Mouse (Mus musculus): Measurements from ENCODE around the gene E2f6. TPM values are rescaled to one million over a fixed set of nuclear protein-coding genes. Genes with fewer than 3 reads are reported as not detected.
A peak's percentile ranks its signal among the peaks of the same experiment; 100 is the strongest.

The E2f6 gene
- total and polyA plus RNA-seq, 2 experiments from 2014 or later = 34.1 to 50.4 TPM

DNA sequence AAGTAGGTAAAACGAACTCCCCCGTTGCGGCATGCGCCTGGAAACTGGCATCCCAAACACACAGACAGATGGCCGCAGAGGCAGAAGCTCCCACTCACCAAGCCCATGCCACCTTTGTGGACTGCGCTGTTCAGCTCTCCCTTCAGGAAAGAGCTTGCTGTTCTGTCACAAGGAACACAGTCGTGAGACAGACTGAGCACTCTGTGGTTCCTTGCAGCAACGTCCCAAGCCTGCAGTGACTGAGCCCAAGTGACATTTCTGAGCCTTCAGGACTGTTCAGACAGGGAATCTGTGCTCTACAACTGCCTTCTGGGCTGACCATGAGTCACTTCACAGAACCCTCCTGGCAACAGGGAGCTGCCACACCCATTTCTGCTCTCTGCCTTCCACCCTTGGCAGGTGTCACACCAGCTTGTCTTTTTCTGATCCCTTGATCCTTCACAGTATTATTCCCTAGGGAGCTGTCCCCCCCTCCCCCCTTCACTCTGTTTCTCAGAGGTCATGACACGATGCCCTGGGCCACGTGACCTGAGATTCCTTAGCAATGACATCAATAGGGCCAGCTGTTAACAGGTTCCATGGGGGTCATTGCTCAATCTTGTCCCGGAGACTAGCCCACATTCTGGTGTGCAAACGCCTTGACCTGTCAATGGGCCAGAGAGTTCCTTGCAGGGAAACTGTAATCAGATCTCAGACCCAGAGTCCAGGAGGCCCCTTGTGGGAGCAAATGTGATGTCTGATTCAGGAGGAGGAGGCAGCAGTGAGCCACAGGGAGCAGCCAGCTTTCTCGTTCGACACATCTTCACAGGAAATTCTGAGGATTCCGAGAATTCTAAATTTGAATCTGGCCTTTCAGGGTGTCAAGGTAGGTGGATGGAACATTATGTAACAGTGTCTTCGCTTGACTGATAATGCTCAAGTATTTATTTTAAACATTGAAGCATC lies 39.9 kb downstream of the E2f6 start:
- Histone ChIP-seq H3K4me3 (ENCODE audit: low read depth, low read length) (no peak overlapping the region), H3K36me3 (replicated peaks; ENCODE audit: control insufficient read depth, insufficient read depth, low read length) (no peaks in the 10 kb centered on the region), H3K9me3 (replicated peaks; ENCODE audit: control insufficient read depth, low read length) (no peaks in the 10 kb centered on the region), H3K27me3 (ENCODE audit: control insufficient read depth, insufficient read depth, low read length) (no peaks in the 10 kb centered on the region), H3K4me2 (ENCODE audit: low read depth, low read length) (no peak overlapping the region), H3K27ac (ENCODE audit: low read depth) (peak overlapping the region; percentile 53), H3K9ac (replicated peaks; ENCODE audit: low read depth, low read length) (0 out of 2 replicates have a peak overlapping the region, but pooled peaks have one; percentile 23), H3K4me1 (ENCODE audit: control insufficient read depth, insufficient read depth) (peaks cover 15% of the 10 kb centered on the region)
- TF ChIP-seq EP300 (IDR thresholded peaks at IDR 0.05; ENCODE audit: low read depth) (0 out of 2 replicates have a peak, but pooled peaks have one; percentile 46), CTCF (IDR thresholded peaks at IDR 0.05; ENCODE audit: low read depth) (0 out of 2 replicates have a peak, but pooled peaks have one; percentile 14)
- DNase-seq (ENCODE audit: low spot score) (peak; percentile 70), ATAC-seq (ENCODE audit: insufficient read depth, low read depth) (peak; percentile 65)
- WGBS = 43% methylated on average over 16 of the region's 16 CpGs

DNA sequence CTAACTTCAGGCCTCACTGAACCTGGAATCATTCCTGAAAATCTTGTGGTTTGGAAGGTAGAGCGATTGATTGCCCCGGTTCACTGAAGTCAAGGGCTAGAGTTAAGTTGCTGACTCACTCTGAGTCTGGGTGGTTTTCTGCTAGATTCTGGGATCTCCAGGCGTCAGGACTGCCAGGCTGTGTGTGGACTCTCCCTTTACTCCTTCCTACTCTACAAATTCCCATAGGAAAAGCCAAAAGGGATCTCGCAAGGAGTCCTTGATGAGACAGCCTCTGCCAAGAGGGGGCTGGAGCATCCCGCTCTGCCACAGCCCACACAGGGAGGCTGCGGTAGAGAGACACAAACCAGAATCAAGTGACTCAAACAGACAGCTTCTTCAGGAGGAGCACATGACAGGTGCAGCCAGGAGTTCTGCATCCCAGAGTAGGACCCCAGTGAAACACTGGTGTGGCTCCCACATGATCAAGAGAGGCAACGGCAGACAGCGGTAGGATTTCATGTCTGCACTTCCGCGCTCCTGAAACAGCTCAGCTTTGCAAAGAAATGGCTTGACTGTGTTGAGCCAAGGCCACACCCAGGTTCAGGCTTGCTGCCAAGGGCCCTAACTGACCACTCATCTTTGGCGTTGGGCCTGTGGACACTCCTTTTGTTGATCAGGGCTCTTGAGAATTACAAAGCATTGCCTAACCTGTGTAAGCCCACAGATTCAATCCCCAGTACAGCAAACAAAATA lies 42.8 kb downstream of the E2f6 start:
- TF ChIP-seq EP300 (IDR thresholded peaks at IDR 0.05; ENCODE audit: low read depth) (no peak), CTCF (IDR thresholded peaks at IDR 0.05; ENCODE audit: low read depth) (no peak)
- Histone ChIP-seq H3K36me3 (replicated peaks; ENCODE audit: control insufficient read depth, insufficient read depth, low read length) (no peaks in the 10 kb centered on the region), H3K9ac (replicated peaks; ENCODE audit: low read depth, low read length) (0 out of 2 replicates have a peak overlapping the region, but pooled peaks have one; percentile 29), H3K4me3 (ENCODE audit: low read depth, low read length) (no peak overlapping the region), H3K27ac (ENCODE audit: low read depth) (peak overlapping the region; percentile 65), H3K9me3 (replicated peaks; ENCODE audit: control insufficient read depth, low read length) (no peaks in the 10 kb centered on the region), H3K4me2 (ENCODE audit: low read depth, low read length) (peak overlapping the region; percentile 33), H3K27me3 (ENCODE audit: control insufficient read depth, insufficient read depth, low read length) (no peaks in the 10 kb centered on the region), H3K4me1 (ENCODE audit: control insufficient read depth, insufficient read depth) (peaks cover 15% of the 10 kb centered on the region)
- ATAC-seq (ENCODE audit: insufficient read depth, low read depth) (peak; percentile 40), DNase-seq (ENCODE audit: low spot score) (peak; percentile 68)
- 37% methylated on average over 11 of the region's 11 CpGs for WGBS

DNA sequence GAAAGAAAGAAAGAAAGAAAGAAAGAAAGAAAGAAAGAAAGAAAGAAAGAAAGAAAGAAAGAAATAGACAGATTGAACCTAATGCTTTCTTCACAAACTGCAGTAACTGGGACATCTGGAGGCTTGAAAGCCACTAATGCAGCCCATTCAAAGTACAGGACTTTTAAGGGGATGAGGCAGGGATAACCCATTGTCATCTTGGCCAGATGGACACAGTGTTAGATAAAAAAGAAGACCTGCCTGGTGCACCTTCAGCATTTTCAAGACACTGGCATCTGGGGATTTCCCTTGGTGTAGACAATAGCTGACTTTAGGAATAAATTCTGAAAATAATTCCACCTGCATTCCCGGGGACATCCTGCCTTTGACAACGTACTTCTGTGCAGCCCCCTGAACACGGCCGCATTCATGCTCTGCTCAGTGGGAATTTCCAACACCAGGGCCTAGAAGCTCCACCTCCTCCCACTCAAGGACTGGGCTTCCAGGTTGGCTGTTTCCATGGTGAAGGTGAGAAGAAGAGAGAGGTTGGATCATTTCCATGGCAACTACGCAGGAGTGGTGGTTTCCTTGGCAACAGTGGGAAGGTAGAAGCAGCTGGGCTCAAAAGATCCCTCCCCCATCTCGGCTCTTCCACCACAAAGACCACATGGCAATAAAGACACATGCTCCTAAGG lies 45.0 kb downstream of the E2f6 start:
- Histone ChIP-seq H3K27ac (ENCODE audit: low read depth) (no peak overlapping the region), H3K4me1 (ENCODE audit: control insufficient read depth, insufficient read depth) (peaks cover 9% of the 10 kb centered on the region), H3K27me3 (ENCODE audit: control insufficient read depth, insufficient read depth, low read length) (no peaks in the 10 kb centered on the region), H3K36me3 (replicated peaks; ENCODE audit: control insufficient read depth, insufficient read depth, low read length) (no peaks in the 10 kb centered on the region), H3K4me2 (ENCODE audit: low read depth, low read length) (no peak overlapping the region), H3K4me3 (ENCODE audit: low read depth, low read length) (no peak overlapping the region), H3K9ac (replicated peaks; ENCODE audit: low read depth, low read length) (no peak overlapping the region), H3K9me3 (replicated peaks; ENCODE audit: control insufficient read depth, low read length) (no peaks in the 10 kb centered on the region)
- TF ChIP-seq CTCF (IDR thresholded peaks at IDR 0.05; ENCODE audit: low read depth) (no peak), EP300 (IDR thresholded peaks at IDR 0.05; ENCODE audit: low read depth) (no peak)
- no peak for DNase-seq (ENCODE audit: low spot score)
- ATAC-seq (ENCODE audit: insufficient read depth, low read depth) = no peak
- WGBS = 72% methylated on average over 6 of the region's 6 CpGs

DNA sequence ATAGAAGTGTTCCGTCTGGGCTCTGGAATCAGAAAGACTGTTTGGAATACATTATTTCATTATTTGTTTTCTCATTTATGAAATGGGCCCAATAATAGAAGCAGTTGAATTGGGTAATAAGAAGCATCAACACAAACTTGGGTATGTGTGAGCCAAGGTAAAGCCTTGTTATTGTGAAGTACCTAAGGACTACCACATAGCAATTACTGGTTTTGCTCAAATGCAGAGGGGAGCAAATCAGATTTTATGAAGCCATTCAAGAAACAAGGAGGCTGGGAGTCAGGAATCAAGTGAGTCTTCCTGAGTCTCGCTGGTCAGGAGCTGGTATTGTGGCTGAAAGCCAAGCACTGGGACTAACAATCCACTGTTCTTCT lies 45.5 kb downstream of the E2f6 start:
- Histone ChIP-seq H3K4me1 (ENCODE audit: control insufficient read depth, insufficient read depth) (peaks cover 6% of the 10 kb centered on the region; the same call in 1 of the 2 replicates), H3K27me3 (ENCODE audit: control insufficient read depth, insufficient read depth, low read length) (no peaks in the 10 kb centered on the region), H3K36me3 (replicated peaks; ENCODE audit: control insufficient read depth, insufficient read depth, low read length) (no peaks in the 10 kb centered on the region), H3K4me3 (ENCODE audit: low read depth, low read length) (no peak overlapping the region), H3K27ac (ENCODE audit: low read depth) (no peak overlapping the region), H3K4me2 (ENCODE audit: low read depth, low read length) (no peak overlapping the region), H3K9me3 (replicated peaks; ENCODE audit: control insufficient read depth, low read length) (no peaks in the 10 kb centered on the region), H3K9ac (replicated peaks; ENCODE audit: low read depth, low read length) (no peak overlapping the region)
- WGBS = 78% methylated on average over 2 of the region's 2 CpGs
- ATAC-seq (ENCODE audit: insufficient read depth, low read depth) (no peak), DNase-seq (ENCODE audit: low spot score) (no peak)
- TF ChIP-seq CTCF (IDR thresholded peaks at IDR 0.05; ENCODE audit: low read depth) (no peak), EP300 (IDR thresholded peaks at IDR 0.05; ENCODE audit: low read depth) (no peak)

DNA sequence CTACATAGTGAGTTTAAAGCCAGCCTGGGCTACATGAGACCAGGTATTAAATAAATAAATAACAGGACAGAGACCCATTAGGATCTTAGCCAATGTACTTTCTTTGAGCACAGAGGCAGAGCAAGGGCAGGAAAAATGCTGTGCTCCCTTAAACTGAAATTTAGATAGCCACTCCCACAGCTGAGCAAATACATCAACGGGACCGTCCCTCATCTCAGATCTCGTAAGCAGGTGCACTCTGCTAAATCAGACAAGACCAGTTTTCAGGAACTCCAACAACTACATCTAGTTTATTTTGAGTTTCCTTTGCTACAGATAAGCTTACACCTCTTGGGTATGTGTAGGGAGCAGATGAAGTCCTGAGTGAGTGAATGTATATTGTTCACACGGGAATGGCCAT lies 47.3 kb downstream of the E2f6 start:
- Histone ChIP-seq H3K9me3 (replicated peaks; ENCODE audit: control insufficient read depth, low read length) (no peaks in the 10 kb centered on the region), H3K9ac (replicated peaks; ENCODE audit: low read depth, low read length) (no peak overlapping the region), H3K36me3 (replicated peaks; ENCODE audit: control insufficient read depth, insufficient read depth, low read length) (no peaks in the 10 kb centered on the region), H3K27me3 (ENCODE audit: control insufficient read depth, insufficient read depth, low read length) (no peaks in the 10 kb centered on the region), H3K27ac (ENCODE audit: low read depth) (no peak overlapping the region), H3K4me2 (ENCODE audit: low read depth, low read length) (no peak overlapping the region), H3K4me3 (ENCODE audit: low read depth, low read length) (no peak overlapping the region), H3K4me1 (ENCODE audit: control insufficient read depth, insufficient read depth) (peaks cover 6% of the 10 kb centered on the region; the same call in 1 of the 2 replicates)
- DNase-seq (ENCODE audit: low spot score) = no peak
- TF ChIP-seq CTCF (IDR thresholded peaks at IDR 0.05; ENCODE audit: low read depth) = no peak
- TF ChIP-seq EP300 (IDR thresholded peaks at IDR 0.05; ENCODE audit: low read depth) = no peak
- WGBS = 74% methylated on average over 4 of the region's 4 CpGs
- ATAC-seq (ENCODE audit: insufficient read depth, low read depth) = no peak

Data from heart, postnatal 0 days (tissue).